Mouse (Mus musculus) kidney, postnatal 4 days (tissue): Measurements from ENCODE around the gene Prr14.
"Not testable (repeated sequence)": the region's sequence is repeated elsewhere in the genome, so short reads cannot be mapped to it uniquely, and the experiment has no call there.

Source experiments
- DNase-seq, 2 experiments: peaks; one replicate each; pipeline ENCODE4 v3.0.0; 2021; ENCODE audit warnings: mixed read lengths in 2 of 2

The Prr14 gene

DNA sequence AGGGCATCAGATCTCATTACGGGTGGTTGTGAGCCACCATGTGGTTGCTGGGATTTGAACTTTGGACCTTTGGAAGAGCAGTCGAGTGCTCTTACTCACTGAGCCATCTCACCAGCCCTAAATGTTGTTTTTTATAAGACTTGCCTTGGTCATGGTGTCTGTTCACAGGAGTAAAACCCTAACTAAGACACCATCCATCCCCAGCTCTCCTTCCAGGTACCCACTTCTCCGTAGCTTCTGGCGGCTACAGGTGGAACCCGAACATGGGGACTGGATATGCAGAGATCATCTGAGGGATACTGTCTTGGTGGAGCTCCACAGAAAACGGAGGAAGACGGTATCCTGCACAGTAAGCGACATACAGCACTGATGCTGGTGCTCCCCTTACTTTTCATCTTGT is at the start of gene Prr14:
Gene Prr14 (plus strand): TSS at position 301 of the 400 bp plus-strand sequence.
- DNase-seq, result not testable (repeated sequence)

DNA sequence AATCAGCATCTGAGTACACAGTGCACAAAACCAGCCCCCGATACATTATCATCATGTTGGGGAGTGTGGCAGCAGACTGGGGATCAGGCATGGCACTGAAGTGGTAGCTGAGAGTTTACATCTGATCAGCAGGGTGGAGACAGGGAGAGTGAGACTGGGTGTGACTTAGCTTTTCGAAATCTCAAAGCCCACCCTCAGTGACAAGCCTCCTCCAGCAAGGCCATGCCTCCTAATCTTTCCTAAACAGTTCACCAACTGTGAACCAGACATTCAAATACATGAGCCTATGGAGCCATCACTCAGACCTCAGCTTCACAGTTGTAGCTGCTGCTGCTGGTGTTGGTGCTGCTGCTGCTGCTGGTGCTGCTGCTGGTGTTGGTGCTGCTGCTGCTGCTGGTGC is 48.0 kb upstream of the Prr14 start:
- no peak for DNase-seq

DNA sequence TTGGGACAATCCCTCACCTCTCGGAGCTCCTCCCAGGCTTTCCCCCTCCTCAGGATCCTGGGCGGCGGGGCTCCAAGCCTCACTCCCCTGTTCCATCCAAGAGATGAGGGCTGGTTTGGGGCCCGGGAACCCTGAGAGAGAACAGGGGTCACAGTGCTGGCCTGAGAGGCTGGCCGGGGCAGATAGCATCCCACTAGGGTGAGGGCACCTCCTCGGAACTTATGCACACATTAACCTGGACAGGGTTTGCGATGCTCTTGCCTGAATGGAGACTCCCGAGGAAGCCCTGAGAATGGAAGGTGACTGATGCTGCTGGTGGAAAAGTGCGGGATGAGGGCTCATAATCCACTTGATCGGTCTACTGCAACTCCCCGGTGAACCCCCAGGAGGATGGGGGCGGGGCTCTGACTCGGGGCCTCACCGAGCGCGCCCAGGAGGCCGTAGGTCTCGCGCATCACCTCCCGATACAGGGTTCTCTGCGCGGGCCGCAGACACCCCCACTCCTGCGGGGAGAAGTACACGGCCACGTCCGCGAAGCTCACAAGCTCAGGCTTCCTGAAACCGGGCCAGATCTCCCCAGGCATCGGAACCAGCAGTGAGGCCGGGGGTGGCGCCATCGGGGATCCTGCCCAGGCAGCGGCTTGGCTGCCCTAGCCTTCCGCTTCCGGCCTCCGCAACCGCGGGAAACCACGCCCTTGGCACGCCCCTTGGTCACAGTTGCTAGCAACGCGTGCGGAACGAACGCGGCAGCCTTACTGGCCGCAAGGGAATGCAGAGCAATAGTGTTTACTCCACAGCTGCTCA is 37.8 kb upstream of the Prr14 start, which contains the start of gene Zfp688:
Gene Zfp688 (minus strand): TSS at position 681 of the 804 bp plus-strand sequence.
- peak; percentile 98 for DNase-seq

DNA sequence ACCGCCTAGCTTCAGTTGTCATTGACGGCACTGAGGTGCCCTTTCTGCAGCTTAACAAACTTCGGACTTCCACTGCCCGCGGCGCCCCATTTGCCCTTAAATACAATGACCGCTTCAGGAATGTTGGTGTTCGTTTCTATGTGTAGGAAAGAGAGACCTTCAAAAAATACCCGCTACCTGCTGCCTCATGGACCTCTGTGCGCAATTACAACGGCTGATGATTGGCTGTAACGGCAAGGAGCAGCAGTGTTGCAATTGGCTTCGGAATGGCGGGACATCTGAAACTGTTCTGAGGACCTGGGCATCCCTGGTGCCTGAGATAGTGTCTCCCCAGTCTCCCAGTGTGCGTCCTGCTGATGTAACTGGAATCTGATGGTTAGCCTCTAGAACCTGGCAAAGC is 37.2 kb upstream of the Prr14 start:
- peak in 1 of 2 experiments; percentile 56 for DNase-seq

- DNase-seq, result no peak
Measured at GRCm38 (mm10) chr7:127425291-127425690, 34.1 kb upstream of the Prr14 start.

- no peak for DNase-seq
Measured at GRCm38 (mm10) chr7:127425911-127426310, 33.5 kb upstream of the Prr14 start.

DNA sequence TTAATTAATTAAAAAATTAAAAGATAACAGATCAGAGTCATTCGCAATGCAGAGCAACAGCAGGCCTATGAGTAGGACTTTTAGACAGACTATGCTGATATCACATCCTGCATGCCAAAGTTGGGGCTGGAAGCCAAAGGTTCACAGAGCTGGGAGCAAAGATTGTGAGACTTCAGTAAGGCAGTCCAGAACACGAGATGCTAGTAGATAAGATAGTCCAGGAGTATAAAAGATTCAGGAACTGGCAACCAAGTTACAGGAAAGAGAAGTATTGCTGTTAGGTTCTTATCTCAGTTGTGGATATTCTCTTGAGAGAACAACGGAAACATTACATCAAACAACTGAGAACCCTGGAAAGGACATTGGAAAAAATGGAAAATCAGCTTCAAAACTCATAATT is 33.1 kb upstream of the Prr14 start:
- peak in 1 of 2 experiments; percentile 6 for DNase-seq

GRCm38 (mm10) chr7:127435206-127435605 is 24.2 kb upstream of the Prr14 start:
- no peak for DNase-seq

DNA sequence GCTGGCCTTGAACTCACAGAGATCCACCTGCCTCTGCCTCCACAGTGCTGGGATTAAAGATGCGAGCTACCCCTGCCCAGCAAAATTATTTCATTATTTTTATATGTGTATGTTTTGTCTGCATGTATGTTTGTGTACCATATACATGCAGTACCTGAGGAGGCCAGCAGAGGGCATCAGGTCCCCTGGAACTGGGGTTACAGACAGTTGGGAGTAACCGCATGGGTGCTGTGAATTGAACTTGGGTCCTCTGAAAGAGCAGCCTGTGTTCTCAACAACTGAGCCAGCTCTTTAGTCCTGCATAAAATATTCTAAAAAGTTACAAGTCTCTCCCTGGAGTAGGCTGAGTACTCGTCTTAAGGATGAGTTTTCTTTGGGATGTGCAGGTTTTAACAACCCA is 21.7 kb upstream of the Prr14 start:
- peak; percentile 17 to 28 for DNase-seq

DNA sequence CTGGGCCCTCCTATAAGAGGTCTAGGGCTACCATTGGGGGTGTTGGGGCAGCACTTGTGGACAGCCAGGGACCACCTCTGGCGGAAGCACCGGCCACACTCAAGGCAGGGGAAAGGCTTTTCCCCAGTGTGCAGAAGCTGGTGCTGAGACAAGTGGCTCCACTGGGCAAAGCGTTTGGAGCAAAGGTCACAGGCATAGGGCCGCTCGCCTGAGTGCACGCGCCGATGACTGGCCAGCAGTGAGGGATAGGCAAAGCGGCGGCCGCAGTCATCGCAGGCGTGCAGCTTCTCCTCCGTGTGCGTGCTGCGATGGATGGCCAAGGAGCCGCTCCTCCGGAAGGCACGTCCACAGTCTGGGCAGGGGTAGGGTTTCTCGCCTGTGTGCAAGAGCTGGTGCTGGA is 15.4 kb upstream of the Prr14 start:
- DNase-seq, result peak in 1 of 2 experiments; percentile 19

- peak; percentile 90 to 94 for DNase-seq
Measured at GRCm38 (mm10) chr7:127448521-127449300, 10.7 kb upstream of the Prr14 start, which contains the start of gene Zfp689. Zfp689 (minus strand) TSS chr7:127449158.

GRCm38 (mm10) chr7:127449966-127450365 is 9.4 kb upstream of the Prr14 start:
- no peak for DNase-seq

DNA sequence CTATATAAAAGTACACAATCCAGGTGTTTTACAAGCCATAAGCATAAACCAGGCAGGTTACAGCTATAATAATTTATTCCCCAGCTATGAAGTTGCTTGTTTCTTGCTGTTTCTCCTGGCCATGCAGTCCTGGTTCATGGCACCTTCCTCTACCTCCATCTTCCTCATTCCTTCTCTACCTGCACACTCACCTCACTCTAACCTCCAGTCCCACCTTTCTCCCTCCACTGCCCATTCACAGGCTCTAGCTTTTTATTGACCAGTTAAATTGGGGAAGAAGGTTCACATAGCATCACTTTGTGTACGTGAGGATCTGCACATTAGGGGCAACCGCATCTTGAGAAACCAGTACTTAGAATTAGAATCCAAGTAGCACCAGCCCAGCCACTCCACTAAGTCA is 6.4 kb upstream of the Prr14 start:
- no peak for DNase-seq

DNA sequence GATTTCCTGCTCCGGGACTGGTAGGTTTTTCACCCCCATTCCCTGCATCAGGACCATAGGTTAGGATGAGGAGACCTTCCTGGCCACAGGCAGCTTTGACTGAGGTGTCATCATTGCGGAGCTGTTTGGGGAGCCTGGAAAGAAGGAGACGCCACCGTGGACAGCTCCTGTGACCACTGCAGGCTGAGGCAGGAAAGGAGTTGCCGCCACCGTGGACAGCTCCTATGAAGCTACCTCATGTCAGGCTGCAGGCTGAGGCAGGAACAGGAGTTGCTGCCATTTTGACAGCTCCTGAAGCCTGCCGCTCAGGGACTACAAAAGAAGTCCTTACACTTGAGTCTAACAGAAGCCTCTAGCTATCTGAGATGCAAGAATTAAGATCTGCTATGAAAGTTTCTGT is 4.5 kb upstream of the Prr14 start:
- no peak for DNase-seq

DNA sequence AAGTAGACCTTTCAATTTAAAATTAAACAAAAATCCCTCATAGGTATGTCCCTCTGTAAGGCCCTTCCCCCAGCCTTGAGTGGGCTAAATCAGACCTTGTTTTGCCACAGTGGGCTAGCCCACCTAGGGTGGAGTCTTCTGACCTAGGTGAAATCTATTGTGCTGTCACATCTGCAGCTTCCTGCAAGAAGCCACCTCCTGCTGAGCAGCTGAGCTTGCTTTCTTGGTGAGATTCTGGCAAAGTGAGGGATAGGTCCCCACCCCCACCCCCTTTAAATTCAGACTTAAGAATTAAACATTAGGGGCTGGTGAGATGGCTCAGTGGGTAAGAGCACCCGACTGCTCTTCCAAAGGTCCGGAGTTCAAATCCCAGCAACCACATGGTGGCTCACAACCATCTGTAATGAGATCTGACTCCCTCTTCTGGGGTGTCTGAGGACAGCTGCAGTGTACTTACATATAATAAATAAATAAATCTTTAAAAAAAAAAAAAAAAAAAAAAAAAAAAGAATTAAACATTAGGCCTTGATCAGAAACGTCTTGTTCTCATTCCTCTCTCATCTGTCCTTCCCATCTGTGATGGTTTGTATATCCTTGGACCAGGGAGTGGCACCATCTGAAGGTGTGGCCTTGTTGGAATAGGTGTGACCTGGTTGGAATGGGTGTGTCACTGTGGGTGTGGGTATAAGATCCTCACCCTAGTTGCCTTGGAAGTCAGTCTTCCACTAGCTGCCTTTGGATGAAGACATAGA is 864 bp upstream of the Prr14 start:
- not testable (repeated sequence) for DNase-seq

- DNase-seq, result no peak
Measured at GRCm38 (mm10) chr7:127465191-127465590, 5.8 kb downstream of the Prr14 start.

- DNase-seq, result not testable (repeated sequence)
Measured at GRCm38 (mm10) chr7:127465670-127466069, 6.3 kb downstream of the Prr14 start.

DNA sequence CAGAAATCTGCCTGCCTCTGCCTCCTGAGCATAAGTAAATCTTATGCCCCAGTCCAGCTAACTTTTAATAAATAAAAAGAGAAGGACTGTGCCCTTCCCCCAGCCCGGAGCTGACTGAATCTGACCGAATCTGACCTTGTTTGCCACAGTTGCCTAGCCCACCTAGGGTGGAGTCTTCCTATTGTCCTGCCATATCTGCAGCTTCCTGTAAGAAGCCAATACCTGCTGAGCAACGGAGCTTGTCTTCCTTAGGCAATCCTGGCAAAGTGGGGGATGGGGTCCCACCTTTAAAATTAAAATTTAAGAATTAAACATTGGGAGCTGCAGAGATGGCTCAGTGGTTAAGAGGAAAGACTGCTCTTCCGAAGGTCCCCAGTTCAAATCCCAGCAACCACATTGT is 7.2 kb downstream of the Prr14 start:
- DNase-seq, result no peak

DNA sequence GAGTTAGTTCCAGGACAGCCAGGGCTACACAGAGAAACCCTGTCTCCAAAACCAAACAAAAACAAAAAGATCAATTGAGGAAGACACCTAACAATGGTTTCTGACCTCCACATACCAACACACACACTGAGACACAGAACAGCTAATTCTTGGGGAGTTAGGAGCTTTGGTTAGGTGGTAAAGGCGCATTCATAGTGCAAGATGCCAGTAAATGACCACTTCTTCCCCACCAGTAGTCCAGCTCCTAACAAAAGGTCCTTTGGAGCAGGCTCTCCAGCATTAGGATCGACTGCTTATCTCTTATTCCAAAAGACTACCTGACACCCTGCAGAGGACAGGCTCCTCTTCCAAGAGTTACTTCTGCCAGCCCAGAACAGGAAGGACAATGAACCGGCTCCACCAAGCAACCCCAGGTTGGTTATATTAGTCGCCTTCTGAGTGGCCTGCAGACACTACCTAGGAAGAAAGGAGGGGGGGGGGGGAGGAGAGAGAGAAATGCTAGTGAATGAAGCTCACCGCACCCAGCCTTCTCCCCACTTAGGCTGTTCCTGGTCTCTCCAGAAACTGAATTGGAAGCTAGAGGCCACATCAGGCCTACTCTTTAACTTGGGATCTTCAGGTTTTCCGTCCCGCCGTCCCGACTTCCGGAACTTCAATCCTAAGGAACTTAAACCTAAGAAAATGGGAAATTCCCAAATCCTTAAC is 10.8 kb downstream of the Prr14 start:
- peak; percentile 45 to 67 for DNase-seq

DNA sequence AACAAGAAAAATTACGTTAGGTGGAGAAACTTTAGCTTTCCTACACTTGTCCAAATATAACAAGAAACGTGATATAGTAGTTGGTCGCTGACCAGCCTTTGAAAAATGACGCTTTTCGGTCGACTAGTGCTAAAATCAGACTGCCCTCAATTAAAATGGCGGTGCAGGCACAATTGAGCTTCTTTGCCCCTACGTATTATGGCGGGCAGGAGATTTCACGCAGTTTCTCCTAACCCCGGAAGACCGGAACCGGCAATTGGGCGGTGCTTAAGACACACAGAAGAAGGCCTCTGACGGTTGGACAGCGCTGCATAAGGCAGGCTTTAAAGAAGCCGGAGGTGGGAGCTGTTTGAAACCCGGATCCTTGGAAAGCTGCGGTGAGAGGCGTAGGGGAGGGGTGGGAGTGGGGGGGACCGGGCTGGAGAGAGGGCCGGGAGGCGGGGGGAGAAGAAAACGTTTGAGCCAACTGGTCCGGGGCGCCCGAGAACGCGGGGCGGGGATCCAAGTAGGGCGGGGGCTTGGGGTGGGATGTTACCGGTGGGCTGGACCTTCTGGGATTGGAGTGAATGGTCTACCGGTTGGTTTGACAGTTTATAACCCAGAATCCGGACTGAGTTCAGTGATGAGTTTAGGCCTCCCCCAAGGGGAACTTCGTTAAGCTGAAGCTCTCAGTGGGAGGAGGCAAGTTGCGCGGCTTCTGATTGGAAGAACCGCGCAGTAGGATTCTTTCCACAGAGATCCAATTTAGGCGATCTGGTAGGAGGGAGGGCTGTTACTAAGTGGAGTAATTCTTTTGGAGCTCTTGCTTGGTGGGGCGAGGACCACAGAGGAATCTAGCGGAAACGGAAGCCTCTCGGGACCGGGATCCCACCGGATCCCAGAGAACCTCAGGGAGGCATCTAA is 11.6 kb downstream of the Prr14 start:
- peak; percentile 89 to 95 for DNase-seq

- peak; percentile 66 to 80 for DNase-seq
Measured at GRCm38 (mm10) chr7:127471646-127472010, 12.2 kb downstream of the Prr14 start.
